Mouse (Mus musculus) neural tube, embryonic 13.5 days (tissue): ENCODE data around the gene Lrrc10. TPM values are rescaled to one million over a fixed set of nuclear protein-coding genes. Genes with fewer than 3 reads are reported as not detected.
A peak's percentile ranks its signal among the peaks of the same experiment; 100 is the strongest.

Source experiments
- ATAC-seq: fragments of 200-750 bp; cut with Nextera tagmentation; 2 replicates; pipeline ENCODE4 v1.8.0; 2017; ENCODE audit warnings: low read depth, mild to moderate bottlenecking, moderate TSS enrichment, moderate library complexity
- H3K27ac ChIP-seq: fragments of 300-500 bp; sonication (generic); replicated peaks from 2 replicates; pipeline ENCODE4 v1.5.1; 2015; ENCODE audit warnings: moderate library complexity, mild to moderate bottlenecking, inconsistent platforms
- H3K27me3 ChIP-seq: fragments of 300-500 bp; sonication (generic); 2 replicates; pipeline ENCODE4 v1.6.1; 2015; ENCODE audit warnings: mild to moderate bottlenecking, inconsistent platforms
- H3K36me3 ChIP-seq: fragments of 300-500 bp; sonication (generic); 2 replicates; pipeline ENCODE4 v1.6.1; 2015; ENCODE audit warnings: mild to moderate bottlenecking, inconsistent platforms
- H3K4me1 ChIP-seq: fragments of 300-500 bp; sonication (generic); replicated peaks from 2 replicates; pipeline ENCODE4 v1.6.1; 2015; ENCODE audit warnings: inconsistent platforms
- H3K4me2 ChIP-seq: fragments of 300-500 bp; sonication (generic); 2 replicates; pipeline ENCODE4 v1.6.1; 2015; ENCODE audit warnings: inconsistent platforms, mild to moderate bottlenecking, moderate library complexity
- H3K4me3 ChIP-seq: fragments of 300-500 bp; sonication (generic); 2 replicates; pipeline ENCODE4 v1.5.1; 2015; ENCODE audit warnings: mild to moderate bottlenecking, inconsistent platforms
- H3K9ac ChIP-seq: fragments of 300-500 bp; sonication (generic); 2 replicates; pipeline ENCODE4 v1.6.1; 2015; ENCODE audit warnings: moderate library complexity, mild to moderate bottlenecking, inconsistent platforms
- H3K9me3 ChIP-seq: fragments of 300-500 bp; sonication (generic); 2 replicates; pipeline ENCODE4 v1.6.1; 2016; ENCODE audit warnings: inconsistent platforms
- WGBS: fragments of 180-500 bp; shearing (Covaris S2); methylation state at CpG from one replicate; pipeline ENCODE4 v1.1.7; 2015; 5-methylcytosine and 5-hydroxymethylcytosine counted together
- polyA plus RNA-seq: library from polyadenylated mRNA; unstranded; fragments of >200 nt; fragmentation: Nextera tagmentation; extraction: Ambion mirVana; gene quantifications from 2 replicates; pipeline ENCODE4 v1.2.1, GENCODE M21; 2015

The Lrrc10 gene
- not detected in 2 replicates for polyA plus RNA-seq

DNA sequence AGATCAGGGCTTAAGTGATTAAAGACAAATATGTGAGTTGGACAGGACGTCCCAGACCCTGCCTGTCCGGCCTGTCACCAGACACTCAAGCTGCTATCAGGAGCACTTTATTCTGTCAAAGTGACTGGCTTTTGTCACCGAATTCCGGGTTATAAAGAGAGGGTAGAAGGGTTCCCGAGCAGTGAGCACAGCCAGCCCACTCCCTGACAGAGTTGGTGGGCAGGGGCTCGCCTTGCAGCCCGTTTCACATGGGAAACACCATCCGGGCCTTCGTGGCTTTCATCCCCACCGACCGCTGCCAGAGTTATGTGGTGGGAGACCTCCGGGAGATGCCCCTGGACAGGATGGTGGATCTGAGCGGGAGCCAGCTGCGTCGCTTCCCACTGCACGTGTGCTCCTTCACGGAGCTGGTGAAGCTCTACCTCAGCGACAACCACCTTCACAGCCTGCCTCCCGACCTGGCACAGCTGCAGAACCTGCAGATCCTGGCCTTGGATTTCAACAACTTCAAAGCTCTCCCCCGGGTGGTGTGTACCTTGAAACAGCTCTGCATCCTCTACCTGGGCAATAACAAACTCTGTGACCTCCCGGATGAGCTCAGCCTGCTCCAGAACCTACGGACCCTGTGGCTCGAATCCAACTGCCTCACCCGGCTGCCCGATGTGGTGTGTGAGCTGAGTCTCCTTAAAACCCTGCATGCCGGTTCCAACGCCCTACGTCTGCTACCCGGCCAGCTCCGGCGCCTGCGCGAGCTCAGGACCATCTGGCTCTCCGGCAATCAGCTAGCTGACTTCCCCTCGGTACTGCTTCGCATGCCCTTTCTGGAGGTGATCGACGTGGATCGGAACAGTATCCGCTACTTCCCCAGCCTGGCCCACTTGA is at the start of gene Lrrc10:
TSS of gene Lrrc10 (plus strand) at position 167 of the 882 bp plus-strand sequence.
- ATAC-seq, result peak; percentile 40; the same call in 1 of the 2 replicates
- H3K4me1 ChIP-seq, result peaks cover 14% of the 10 kb centered on the region
- no peaks in the 10 kb centered on the region for H3K27me3 ChIP-seq
- H3K9me3 ChIP-seq, result no peaks in the 10 kb centered on the region
- H3K9ac ChIP-seq, result peak within 1 kb of the TSS; percentile 54; the same call in 1 of the 2 replicates
- no peak within 1 kb of the TSS for H3K27ac ChIP-seq
- H3K4me2 ChIP-seq, result peak within 1 kb of the TSS; percentile 45
- peak within 1 kb of the TSS; percentile 11 for H3K4me3 ChIP-seq
- peaks cover 17% of the 10 kb centered on the region for H3K36me3 ChIP-seq
- WGBS, result 36% methylated on average over 40 of the region's 40 CpGs

DNA sequence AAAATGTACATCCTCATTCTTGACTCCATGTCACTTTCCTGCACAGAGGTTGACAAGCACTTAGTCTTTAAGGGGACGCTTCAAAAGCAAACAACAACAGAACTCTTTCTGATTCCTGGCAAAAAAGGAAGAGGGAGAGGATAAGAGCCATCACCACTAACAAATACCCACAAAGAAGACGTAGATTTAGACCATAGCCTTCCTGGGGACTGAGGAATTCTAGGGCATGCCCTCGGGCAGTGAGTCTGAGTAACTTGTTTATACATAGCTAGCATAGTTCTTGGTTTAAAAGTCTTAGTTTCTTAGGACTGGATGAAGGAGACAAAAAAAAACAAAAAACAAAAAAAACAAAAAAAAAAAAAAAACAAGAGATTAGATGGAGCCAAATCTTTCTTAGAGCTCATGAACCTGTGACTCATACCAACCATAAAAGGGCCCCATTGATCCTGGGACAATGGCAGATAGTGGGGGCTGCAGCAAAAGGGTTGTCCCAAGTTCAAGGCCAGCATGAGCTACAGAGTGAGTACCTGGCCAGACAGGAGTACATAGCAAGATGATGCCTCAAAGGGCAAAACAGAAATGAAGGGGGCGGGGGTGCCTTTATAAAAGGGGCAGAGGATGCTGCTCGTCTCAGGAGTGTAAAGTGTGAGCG is 49.4 kb upstream of the Lrrc10 start:
- ATAC-seq, result no peak
- Histone ChIP-seq H3K4me2 (no peak overlapping the region), H3K27me3 (no peaks in the 10 kb centered on the region), H3K4me1 (no peaks in the 10 kb centered on the region), H3K27ac (no peak overlapping the region), H3K4me3 (no peak overlapping the region), H3K9me3 (no peaks in the 10 kb centered on the region), H3K36me3 (no peaks in the 10 kb centered on the region), H3K9ac (no peak overlapping the region)
- WGBS, result 78% methylated on average over 6 of the region's 6 CpGs

DNA sequence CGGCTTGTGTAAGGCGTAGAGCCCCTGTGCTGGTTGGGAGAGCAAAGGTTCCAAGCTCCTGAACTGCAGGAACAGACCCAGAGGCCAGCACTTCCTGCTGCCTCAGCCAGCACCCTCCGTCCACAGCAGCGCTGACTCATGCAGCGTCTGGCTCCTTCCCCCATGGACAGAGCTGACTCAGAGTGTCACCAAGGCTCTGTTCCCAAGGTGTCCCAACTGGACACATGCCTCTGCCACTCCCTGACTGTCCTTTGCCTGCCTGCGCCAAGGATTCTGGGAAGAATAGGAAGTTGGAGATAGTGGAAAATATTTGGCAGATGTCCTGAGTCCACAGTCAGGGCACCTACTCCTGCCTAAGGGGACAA is 48.9 kb upstream of the Lrrc10 start:
- no peak overlapping the region for H3K27ac ChIP-seq
- no peak overlapping the region for H3K4me2 ChIP-seq
- no peak overlapping the region for H3K9ac ChIP-seq
- H3K9me3 ChIP-seq, result no peaks in the 10 kb centered on the region
- 72% methylated on average over 6 of the region's 6 CpGs for WGBS
- H3K36me3 ChIP-seq, result no peaks in the 10 kb centered on the region
- H3K4me1 ChIP-seq, result no peaks in the 10 kb centered on the region
- no peak for ATAC-seq
- H3K27me3 ChIP-seq, result no peaks in the 10 kb centered on the region
- H3K4me3 ChIP-seq, result no peak overlapping the region

DNA sequence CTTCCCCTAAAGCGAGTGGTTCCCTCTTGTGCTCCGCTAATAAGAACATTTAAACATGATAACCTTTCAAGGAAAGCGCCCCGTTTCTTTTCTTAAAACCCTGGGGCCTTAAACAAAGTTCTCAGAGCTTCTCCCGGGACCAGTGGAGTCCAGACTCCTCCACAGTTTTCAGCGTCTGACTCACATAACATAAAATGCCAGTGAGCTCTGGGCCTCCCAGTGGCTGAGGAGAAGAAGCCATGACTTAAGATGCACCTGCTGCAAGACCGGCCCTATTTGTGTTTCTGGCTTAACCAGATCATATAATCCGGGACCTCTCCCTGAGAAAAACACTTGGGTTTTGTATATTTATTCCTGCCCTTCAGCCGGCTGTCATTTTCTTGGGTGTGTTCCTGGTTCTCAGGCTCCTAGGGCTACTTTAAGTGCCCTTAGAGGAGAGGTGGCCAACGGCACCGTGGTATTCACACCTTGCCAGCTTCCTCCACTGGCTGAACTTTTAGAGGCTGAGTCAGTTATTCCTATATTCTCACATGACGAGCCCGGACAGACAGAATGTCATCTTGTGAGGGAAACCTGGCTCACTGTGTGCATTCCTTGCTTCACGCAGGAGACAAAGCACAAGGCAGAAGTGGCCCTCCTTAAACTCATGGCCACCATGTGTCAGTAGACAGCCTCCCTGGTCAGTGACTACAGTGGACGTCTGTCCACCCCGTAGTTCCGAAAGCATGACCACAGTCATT is 46.3 kb upstream of the Lrrc10 start:
- no peak overlapping the region for H3K4me2 ChIP-seq
- no peaks in the 10 kb centered on the region for H3K27me3 ChIP-seq
- WGBS, result 87% methylated on average over 17 of the region's 17 CpGs
- H3K36me3 ChIP-seq, result no peaks in the 10 kb centered on the region
- H3K9me3 ChIP-seq, result no peaks in the 10 kb centered on the region
- H3K9ac ChIP-seq, result no peak overlapping the region
- no peaks in the 10 kb centered on the region for H3K4me1 ChIP-seq
- no peak for ATAC-seq
- H3K27ac ChIP-seq, result no peak overlapping the region
- H3K4me3 ChIP-seq, result no peak overlapping the region

DNA sequence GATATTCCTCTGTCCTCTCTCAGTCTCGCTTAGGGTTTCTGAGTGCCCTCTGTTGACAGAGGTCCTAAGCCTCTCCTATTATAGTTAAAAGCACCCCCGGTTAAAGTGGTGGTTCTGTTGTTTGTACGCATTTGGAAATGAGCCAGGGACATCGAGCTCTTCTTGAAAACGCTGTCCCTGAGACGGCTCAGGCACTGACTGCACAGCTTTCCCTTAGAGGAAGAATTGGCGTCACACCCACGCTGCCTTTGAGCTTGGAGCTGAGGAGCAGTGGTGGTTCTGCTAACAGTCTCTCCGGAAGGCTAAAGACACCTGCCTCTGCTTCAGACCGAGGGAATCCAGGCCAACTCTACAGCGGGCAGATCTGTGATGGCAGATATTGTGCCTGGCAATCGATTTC is 44.2 kb upstream of the Lrrc10 start:
- Histone ChIP-seq H3K27ac (no peak overlapping the region), H3K36me3 (no peaks in the 10 kb centered on the region), H3K4me3 (no peak overlapping the region), H3K9ac (no peak overlapping the region), H3K4me1 (peaks cover 16% of the 10 kb centered on the region), H3K9me3 (no peaks in the 10 kb centered on the region), H3K4me2 (no peak overlapping the region), H3K27me3 (no peaks in the 10 kb centered on the region)
- WGBS, result 65% methylated on average over 12 of the region's 12 CpGs
- ATAC-seq, result no peak

DNA sequence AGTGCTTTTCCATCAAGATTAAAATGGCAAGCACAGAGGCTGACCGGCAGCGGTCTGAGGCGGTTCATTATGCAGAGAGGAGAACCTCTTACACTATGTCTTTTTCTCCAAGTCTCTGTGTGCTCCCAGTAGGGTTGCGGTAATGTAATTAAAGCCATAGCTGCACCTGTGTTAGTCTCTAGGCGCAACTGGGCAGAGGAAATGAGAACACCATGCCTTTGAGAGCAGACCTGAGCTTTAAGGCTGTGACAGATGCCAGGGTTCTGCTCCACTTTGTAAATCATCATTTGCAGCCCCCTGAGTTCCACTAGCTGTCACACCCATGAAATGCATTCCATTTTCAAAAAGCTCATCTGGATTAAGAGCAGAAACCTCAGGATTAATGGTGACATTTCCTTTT is 40.4 kb upstream of the Lrrc10 start:
- Histone ChIP-seq H3K4me3 (no peak overlapping the region), H3K9ac (no peak overlapping the region), H3K27ac (peak overlapping the region; percentile 18; the same call in 1 of the 2 replicates), H3K36me3 (no peaks in the 10 kb centered on the region), H3K4me1 (peaks cover 19% of the 10 kb centered on the region), H3K4me2 (no peak overlapping the region), H3K9me3 (no peaks in the 10 kb centered on the region), H3K27me3 (no peaks in the 10 kb centered on the region)
- peak; percentile 33; the same call in 1 of the 2 replicates for ATAC-seq
- 54% methylated on average over 5 of the region's 5 CpGs for WGBS

DNA sequence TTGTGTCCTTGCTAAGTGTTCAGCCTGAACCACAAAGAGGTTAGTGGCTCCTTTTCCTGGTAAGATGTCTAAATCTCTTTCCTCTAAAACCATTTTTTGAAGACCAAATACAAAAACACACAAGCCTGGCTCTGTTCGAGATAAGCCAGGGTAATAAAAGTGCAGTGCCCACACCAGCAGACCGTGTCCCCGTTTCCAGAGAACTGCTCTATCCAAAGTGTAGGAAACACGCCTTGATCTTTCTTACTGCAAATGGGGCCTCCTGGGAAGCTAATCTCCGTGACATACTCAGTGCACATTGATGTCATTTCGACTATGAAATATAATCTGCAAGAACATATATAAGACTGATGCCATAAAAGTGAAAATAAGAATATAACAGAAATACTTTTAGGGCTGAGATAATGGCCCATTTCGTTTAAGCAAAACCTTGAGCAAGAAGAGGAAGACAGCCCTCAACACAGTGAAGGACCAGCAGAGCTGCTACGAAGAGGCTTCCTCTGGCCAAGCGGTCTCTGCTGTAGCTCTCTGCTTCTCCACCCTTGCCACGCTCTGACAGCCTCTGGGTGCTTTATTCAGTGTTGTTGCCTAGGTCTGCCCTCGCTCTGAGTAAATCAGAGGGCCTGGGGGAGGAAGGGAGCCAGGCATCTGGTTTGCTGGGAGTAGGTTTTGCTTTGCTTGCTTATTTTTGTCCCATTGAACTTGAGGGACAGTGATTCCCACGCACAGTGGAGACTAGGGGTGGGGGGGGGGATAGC is 39.3 kb upstream of the Lrrc10 start:
- H3K36me3 ChIP-seq, result no peaks in the 10 kb centered on the region
- 66% methylated on average over 12 of the region's 12 CpGs for WGBS
- H3K27me3 ChIP-seq, result no peaks in the 10 kb centered on the region
- no peak overlapping the region for H3K4me2 ChIP-seq
- no peak overlapping the region for H3K4me3 ChIP-seq
- ATAC-seq, result no peak
- peaks cover 19% of the 10 kb centered on the region for H3K4me1 ChIP-seq
- no peak overlapping the region for H3K9ac ChIP-seq
- H3K27ac ChIP-seq, result no peak overlapping the region
- H3K9me3 ChIP-seq, result no peaks in the 10 kb centered on the region

DNA sequence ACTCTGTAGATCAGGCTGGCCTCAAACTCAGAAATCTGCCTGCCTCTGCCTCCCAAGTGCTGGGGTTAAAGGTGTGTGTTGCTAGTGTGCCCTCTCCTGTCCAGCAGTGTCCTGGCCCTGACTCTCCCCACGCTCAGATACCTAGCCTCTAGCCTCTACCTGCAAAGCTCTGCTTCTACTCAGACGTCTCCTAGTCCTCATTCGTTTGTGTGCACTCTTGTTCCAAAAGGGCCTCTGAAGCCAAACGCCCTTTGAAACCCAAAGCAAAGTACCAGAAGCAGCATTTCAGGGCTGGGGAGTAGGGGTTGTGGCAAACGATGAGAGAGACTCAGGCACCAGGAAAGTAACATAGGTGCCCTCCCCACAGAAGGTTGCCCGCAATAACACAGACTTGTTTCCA is 35.5 kb upstream of the Lrrc10 start:
- no peak overlapping the region for H3K9ac ChIP-seq
- H3K4me1 ChIP-seq, result peaks cover 21% of the 10 kb centered on the region
- no peak overlapping the region for H3K27ac ChIP-seq
- no peak overlapping the region for H3K4me3 ChIP-seq
- no peaks in the 10 kb centered on the region for H3K9me3 ChIP-seq
- no peaks in the 10 kb centered on the region for H3K27me3 ChIP-seq
- no peaks in the 10 kb centered on the region for H3K36me3 ChIP-seq
- no peak for ATAC-seq
- WGBS, result 88% methylated on average over 6 of the region's 6 CpGs
- no peak overlapping the region for H3K4me2 ChIP-seq

DNA sequence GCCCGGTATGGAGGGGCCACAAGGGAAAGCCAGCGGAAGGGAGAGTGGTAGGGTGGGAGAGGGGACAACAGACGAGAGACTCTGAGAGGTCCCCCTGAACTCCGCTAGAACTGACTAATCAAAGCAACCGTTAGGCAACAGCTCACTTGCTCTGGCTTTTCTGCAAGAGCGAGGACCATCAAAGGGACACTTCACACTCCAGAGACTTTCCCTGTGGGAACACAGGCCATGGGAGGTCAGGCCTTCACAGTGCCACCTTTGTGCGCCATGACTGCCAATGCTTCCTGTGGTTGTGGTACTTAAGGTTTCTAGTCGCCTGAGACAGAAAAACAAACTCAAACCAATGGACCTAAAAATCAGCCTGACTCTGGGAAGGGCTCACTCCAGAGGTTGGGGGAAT is 34.1 kb upstream of the Lrrc10 start:
- no peaks in the 10 kb centered on the region for H3K36me3 ChIP-seq
- H3K27me3 ChIP-seq, result no peaks in the 10 kb centered on the region
- H3K9ac ChIP-seq, result no peak overlapping the region
- no peaks in the 10 kb centered on the region for H3K9me3 ChIP-seq
- peaks cover 9% of the 10 kb centered on the region for H3K4me1 ChIP-seq
- H3K4me3 ChIP-seq, result no peak overlapping the region
- ATAC-seq, result no peak
- 61% methylated on average over 8 of the region's 8 CpGs for WGBS
- H3K4me2 ChIP-seq, result no peak overlapping the region
- no peak overlapping the region for H3K27ac ChIP-seq

DNA sequence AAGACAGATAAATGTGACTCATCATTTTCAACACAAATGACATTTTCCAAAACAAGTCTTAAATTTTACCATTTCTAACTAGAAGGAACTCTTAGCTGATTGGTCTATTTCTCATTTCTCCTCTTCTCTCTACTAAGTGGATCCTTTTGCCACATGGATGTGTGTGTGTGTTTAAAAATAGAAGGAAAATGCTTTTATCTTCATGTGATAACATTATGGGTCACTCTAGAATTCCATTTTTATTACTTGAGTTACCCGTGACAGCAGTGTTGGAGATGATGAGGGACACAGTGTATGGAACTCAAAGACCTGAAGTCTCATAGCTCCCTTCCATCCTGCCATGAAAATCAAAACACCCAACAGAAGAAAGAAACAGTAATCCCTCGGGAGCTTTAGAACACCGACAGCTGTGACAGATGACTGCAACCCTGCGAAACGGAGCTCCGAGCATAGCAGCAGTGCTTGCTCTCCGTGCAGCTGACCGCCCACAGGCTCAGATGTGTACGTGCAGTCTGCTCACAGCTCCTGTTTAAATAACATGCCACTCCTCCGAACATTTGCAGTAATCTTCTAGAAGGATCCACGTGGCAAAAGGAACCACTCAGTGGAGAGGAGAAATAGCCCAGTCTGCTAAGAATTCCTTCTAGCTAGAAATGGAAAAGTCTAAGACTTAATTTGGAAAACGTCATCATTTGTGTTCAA is 31.3 kb upstream of the Lrrc10 start:
- H3K4me2 ChIP-seq, result peak overlapping the region; percentile 36
- H3K9ac ChIP-seq, result no peak overlapping the region
- H3K9me3 ChIP-seq, result no peaks in the 10 kb centered on the region
- peak; percentile 91 for ATAC-seq
- no peaks in the 10 kb centered on the region for H3K27me3 ChIP-seq
- no peak overlapping the region for H3K27ac ChIP-seq
- WGBS, result 13% methylated on average over 12 of the region's 12 CpGs
- H3K4me1 ChIP-seq, result peaks cover 14% of the 10 kb centered on the region
- no peaks in the 10 kb centered on the region for H3K36me3 ChIP-seq
- H3K4me3 ChIP-seq, result no peak overlapping the region

DNA sequence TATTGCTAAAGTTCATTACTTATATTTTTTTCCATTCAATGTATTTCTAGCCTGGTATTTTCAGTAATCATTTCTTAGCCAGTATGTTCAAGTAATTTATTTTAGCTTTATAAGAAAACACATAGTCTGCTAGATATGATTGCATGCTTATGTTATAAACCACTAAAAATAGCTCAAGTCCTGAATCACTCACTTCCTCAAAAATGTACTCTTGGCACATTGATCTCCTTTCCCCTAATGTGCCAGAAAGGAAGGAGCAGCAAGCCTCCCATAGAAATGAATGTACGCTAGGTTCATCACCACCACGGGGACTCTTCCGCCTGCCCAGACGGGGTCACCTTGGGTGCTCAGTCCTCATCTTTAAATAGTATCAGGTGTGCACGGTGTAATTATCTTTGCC is 30.6 kb upstream of the Lrrc10 start:
- Histone ChIP-seq H3K36me3 (no peaks in the 10 kb centered on the region), H3K4me1 (peaks cover 14% of the 10 kb centered on the region), H3K4me2 (no peak overlapping the region), H3K27ac (no peak overlapping the region), H3K4me3 (no peak overlapping the region), H3K9ac (no peak overlapping the region), H3K9me3 (no peaks in the 10 kb centered on the region), H3K27me3 (no peaks in the 10 kb centered on the region)
- no peak for ATAC-seq
- 78% methylated on average over 5 of the region's 5 CpGs for WGBS
